Mouse (Mus musculus): ENCODE data around the gene Col7a1. TPM values are rescaled to one million over a fixed set of nuclear protein-coding genes. Genes with fewer than 3 reads are reported as not detected.

The Col7a1 gene
- polyA plus RNA-seq, 2 experiments: 0.29 to 0.45 TPM

- no peak overlapping the region; the same call in 1 of the 2 replicates for H3K9ac ChIP-seq (replicated peaks)
- peak; percentile 91 for ATAC-seq (ENCODE audit: insufficient read depth)
- peak overlapping the region; percentile 5 for H3K27ac ChIP-seq
- peak overlapping the region; percentile 39 for H3K4me2 ChIP-seq (ENCODE audit: low read depth)
- H3K27me3 ChIP-seq (ENCODE audit: control insufficient read depth, insufficient read depth, low read length): no peaks in the 10 kb centered on the region
- TF ChIP-seq CTCF (IDR thresholded peaks at IDR 0.05; ENCODE audit: low read depth) (no peak), EP300 (IDR thresholded peaks at IDR 0.05; ENCODE audit: low read depth) (peak; percentile 61)
- no peaks in the 10 kb centered on the region for H3K9me3 ChIP-seq (ENCODE audit: control insufficient read depth, low read length)
- no peaks in the 10 kb centered on the region for H3K36me3 ChIP-seq (replicated peaks; ENCODE audit: control insufficient read depth, insufficient read depth, low read depth)
- peak overlapping the region; percentile 1 to 26; a peak in 1 of 4 replicates for H3K4me3 ChIP-seq (ENCODE audit: insufficient read depth in 1 of 2, low read depth in 2 of 2, low read length in 2 of 2)
- DNase-seq (ENCODE audit: low read depth in 3 of 3, low spot score in 3 of 3): peak in 1 of 3 experiments; percentile 34
- 4% methylated on average over 11 of the region's 11 CpGs for WGBS (ENCODE audit: insufficient replicate concordance)
- peaks cover 16 to 24% of the 10 kb centered on the region in 2 experiments for H3K4me1 ChIP-seq (replicated peaks; ENCODE audit: control insufficient read depth in 2 of 2, insufficient read depth in 2 of 2, low read length in 1 of 2)
Measured at GRCm38 (mm10) chr9:109016973-109017604, 63.7 kb downstream of the Col7a1 start.

GRCm38 (mm10) chr9:109021428-109021827 is 68.0 kb downstream of the Col7a1 start:
- TF ChIP-seq CTCF (IDR thresholded peaks at IDR 0.05; ENCODE audit: low read depth): no peak
- TF ChIP-seq EP300 (IDR thresholded peaks at IDR 0.05; ENCODE audit: low read depth): no peak

GRCm38 (mm10) chr9:109022866-109023685 is 69.7 kb downstream of the Col7a1 start:
- no peak overlapping the region for H3K4me3 ChIP-seq (ENCODE audit: insufficient read depth in 1 of 2, low read depth in 2 of 2, low read length in 2 of 2)
- TF ChIP-seq EP300 (IDR thresholded peaks at IDR 0.05; ENCODE audit: low read depth): no peak
- H3K36me3 ChIP-seq (replicated peaks; ENCODE audit: control insufficient read depth, insufficient read depth, low read depth): no peaks in the 10 kb centered on the region
- WGBS (ENCODE audit: insufficient replicate concordance): 59% methylated on average over 17 of the region's 17 CpGs
- H3K4me1 ChIP-seq (replicated peaks; ENCODE audit: control insufficient read depth in 2 of 2, insufficient read depth in 2 of 2, low read length in 1 of 2): 0 out of 4 replicates have a peak, but pooled peaks cover 0 to 2% of the 10 kb centered on the region in 2 experiments
- no peak overlapping the region for H3K27ac ChIP-seq
- H3K27me3 ChIP-seq (ENCODE audit: control insufficient read depth, insufficient read depth, low read length): no peaks in the 10 kb centered on the region
- no peak overlapping the region for H3K9ac ChIP-seq (replicated peaks)
- no peak for ATAC-seq (ENCODE audit: insufficient read depth)
- DNase-seq (ENCODE audit: low read depth in 3 of 3, low spot score in 3 of 3): no peak
- no peaks in the 10 kb centered on the region for H3K9me3 ChIP-seq (ENCODE audit: control insufficient read depth, low read length)
- no peak overlapping the region for H3K4me2 ChIP-seq (ENCODE audit: low read depth)

More at GRCm38 (mm10) chr9:109021428-109021827, 68.0 kb downstream of the Col7a1 start:
- Histone ChIP-seq H3K4me3 (ENCODE audit: insufficient read depth in 1 of 2, low read depth in 2 of 2, low read length in 2 of 2) (no peak overlapping the region), H3K4me2 (ENCODE audit: low read depth) (no peak overlapping the region), H3K27me3 (ENCODE audit: control insufficient read depth, insufficient read depth, low read length) (no peaks in the 10 kb centered on the region), H3K36me3 (replicated peaks; ENCODE audit: control insufficient read depth, insufficient read depth, low read depth) (no peaks in the 10 kb centered on the region), H3K4me1 (replicated peaks; ENCODE audit: control insufficient read depth in 2 of 2, insufficient read depth in 2 of 2, low read length in 1 of 2) (peaks cover 7 to 15% of the 10 kb centered on the region in 2 experiments), H3K27ac (no peak overlapping the region), H3K9ac (replicated peaks) (no peak overlapping the region), H3K9me3 (ENCODE audit: control insufficient read depth, low read length) (no peaks in the 10 kb centered on the region)
- no peak for DNase-seq (ENCODE audit: low read depth in 3 of 3, low spot score in 3 of 3)
- ATAC-seq (ENCODE audit: insufficient read depth): no peak
- WGBS (ENCODE audit: insufficient replicate concordance): 29% methylated on average over 4 of the region's 4 CpGs

GRCm38 (mm10) chr9:109027521-109027920 is 74.1 kb downstream of the Col7a1 start:
- Histone ChIP-seq H3K9ac (replicated peaks) (no peak overlapping the region), H3K4me1 (replicated peaks; ENCODE audit: control insufficient read depth in 2 of 2, insufficient read depth in 2 of 2, low read length in 1 of 2) (peaks cover under 1 to 4% of the 10 kb centered on the region in 2 experiments; a peak in 2 of 4 replicates), H3K9me3 (ENCODE audit: control insufficient read depth, low read length) (no peaks in the 10 kb centered on the region), H3K4me3 (ENCODE audit: insufficient read depth in 1 of 2, low read depth in 2 of 2, low read length in 2 of 2) (no peak overlapping the region), H3K27ac (no peak overlapping the region), H3K4me2 (ENCODE audit: low read depth) (no peak overlapping the region), H3K27me3 (ENCODE audit: control insufficient read depth, insufficient read depth, low read length) (no peaks in the 10 kb centered on the region), H3K36me3 (replicated peaks; ENCODE audit: control insufficient read depth, insufficient read depth, low read depth) (no peaks in the 10 kb centered on the region)
- WGBS (ENCODE audit: insufficient replicate concordance): 60% methylated on average over 8 of the region's 8 CpGs
- ATAC-seq (ENCODE audit: insufficient read depth) (no peak), DNase-seq (ENCODE audit: low read depth in 3 of 3, low spot score in 3 of 3) (no peak)
- TF ChIP-seq CTCF (IDR thresholded peaks at IDR 0.05; ENCODE audit: low read depth): no peak
- TF ChIP-seq EP300 (IDR thresholded peaks at IDR 0.05; ENCODE audit: low read depth): no peak

- ATAC-seq (ENCODE audit: insufficient read depth): no peak
- H3K9me3 ChIP-seq (ENCODE audit: control insufficient read depth, low read length): no peaks in the 10 kb centered on the region
- peaks cover 2 to 9% of the 10 kb centered on the region in 2 experiments; a peak in 3 of 4 replicates for H3K4me1 ChIP-seq (replicated peaks; ENCODE audit: control insufficient read depth in 2 of 2, insufficient read depth in 2 of 2, low read length in 1 of 2)
- no peak overlapping the region for H3K27ac ChIP-seq
- no peak overlapping the region for H3K4me2 ChIP-seq (ENCODE audit: low read depth)
- 70% methylated on average over 3 of the region's 3 CpGs for WGBS (ENCODE audit: insufficient replicate concordance)
- H3K9ac ChIP-seq (replicated peaks): no peak overlapping the region
- no peak for TF ChIP-seq CTCF (IDR thresholded peaks at IDR 0.05; ENCODE audit: low read depth)
- no peak for TF ChIP-seq EP300 (IDR thresholded peaks at IDR 0.05; ENCODE audit: low read depth)
- H3K4me3 ChIP-seq (ENCODE audit: insufficient read depth in 1 of 2, low read depth in 2 of 2, low read length in 2 of 2): no peak overlapping the region
- DNase-seq (ENCODE audit: low read depth in 3 of 3, low spot score in 3 of 3): no peak
- H3K36me3 ChIP-seq (replicated peaks; ENCODE audit: control insufficient read depth, insufficient read depth, low read depth): no peaks in the 10 kb centered on the region
- no peaks in the 10 kb centered on the region for H3K27me3 ChIP-seq (ENCODE audit: control insufficient read depth, insufficient read depth, low read length)
Measured at GRCm38 (mm10) chr9:109028421-109028820, 75.0 kb downstream of the Col7a1 start.
